Mouse (Mus musculus) midbrain, embryonic 11.5 days (tissue): ENCODE results near the gene Gbp7. TPM values are rescaled to one million over a fixed set of nuclear protein-coding genes. Genes with fewer than 3 reads are reported as not detected.

ENCODE experiments used
- ATAC-seq: fragments of 200-750 bp; cut with Nextera tagmentation; 2 replicates; pipeline ENCODE4 v1.8.0; 2017; ENCODE audit warnings: moderate TSS enrichment, moderate library complexity; ENCODE audit not compliant: low FRiP score
- DNase-seq: peaks from one replicate; pipeline ENCODE4 v3.0.0; 2015; ENCODE audit warnings: low spot score; ENCODE audit errors: missing footprints
- H3K27ac ChIP-seq: fragments of 300-500 bp; sonication (generic); 2 replicates; pipeline ENCODE4 v1.5.1; 2014; ENCODE audit warnings: low read depth, low read length
- H3K27me3 ChIP-seq: fragments of 300-500 bp; sonication (generic); 2 replicates; pipeline ENCODE4 v1.6.1; 2014; ENCODE audit warnings: mild to moderate bottlenecking, low read length, moderate library complexity, mixed read lengths; ENCODE audit not compliant: control insufficient read depth, insufficient read depth
- H3K36me3 ChIP-seq: fragments of 300-500 bp; sonication (generic); 2 replicates; pipeline ENCODE4 v1.6.1; 2014; ENCODE audit warnings: mild to moderate bottlenecking, low read length, moderate library complexity, mixed read lengths; ENCODE audit not compliant: control insufficient read depth, insufficient read depth
- H3K4me1 ChIP-seq: fragments of 300-500 bp; sonication (generic); 2 replicates; pipeline ENCODE4 v1.6.1; 2014; ENCODE audit warnings: low read length; ENCODE audit not compliant: control insufficient read depth, insufficient read depth
- H3K4me2 ChIP-seq: fragments of 300-500 bp; sonication (generic); 2 replicates; pipeline ENCODE4 v1.6.1; 2014; ENCODE audit warnings: mild to moderate bottlenecking, moderate library complexity
- H3K4me3 ChIP-seq: fragments of 300-500 bp; sonication (generic); 2 replicates; pipeline ENCODE4 v1.5.1; 2014; ENCODE audit warnings: low read depth, low read length
- H3K9ac ChIP-seq: fragments of 300-500 bp; sonication (generic); 2 replicates; pipeline ENCODE4 v1.6.1; 2014; ENCODE audit warnings: low read length
- H3K9me3 ChIP-seq: fragments of 300-500 bp; sonication (generic); 2 replicates; pipeline ENCODE4 v1.6.1; 2016; ENCODE audit warnings: low read length; ENCODE audit not compliant: control insufficient read depth
- WGBS: fragments of 180-500 bp; shearing (Covaris S2); extraction: QIAGEN DNeasy Blood & Tissue Kit; methylation state at CpG from one replicate; pipeline ENCODE4 v1.1.7; 2014; 5-methylcytosine and 5-hydroxymethylcytosine counted together
- polyA plus RNA-seq: library from polyadenylated mRNA; unstranded; fragments of >200 nt; fragmentation: Nextera tagmentation; extraction: Ambion mirVana; gene quantifications from 2 replicates; pipeline ENCODE4 v1.2.1, GENCODE M21; 2014

Gene Gbp7
- polyA plus RNA-seq, 1 experiment from 2014 or later: 1.7 TPM

DNA sequence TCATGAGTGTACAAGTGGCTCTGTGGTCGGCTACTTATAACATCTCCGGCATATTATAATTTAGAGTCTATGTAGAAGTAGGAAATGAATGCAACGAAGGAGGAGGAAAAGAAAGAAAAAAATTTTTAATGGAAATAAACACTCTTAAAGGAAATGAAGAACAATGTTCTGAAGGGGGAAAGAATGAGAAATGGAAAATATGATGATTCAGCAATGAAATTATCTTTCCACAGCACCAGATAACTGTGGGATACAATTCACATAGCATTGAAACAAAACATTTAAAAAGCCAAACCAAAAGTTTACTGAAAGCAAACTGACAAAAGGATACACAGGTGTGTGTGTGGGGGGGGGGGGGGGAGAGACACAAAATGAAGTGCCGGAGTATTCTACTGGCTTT is 52.9 kb downstream of the Gbp7 start:
- Histone ChIP-seq H3K27ac (no peak overlapping the region), H3K4me2 (no peak overlapping the region), H3K9ac (no peak overlapping the region), H3K4me1 (no peaks in the 10 kb centered on the region), H3K4me3 (no peak overlapping the region), H3K27me3 (no peaks in the 10 kb centered on the region), H3K9me3 (no peaks in the 10 kb centered on the region), H3K36me3 (no peaks in the 10 kb centered on the region)
- 90% methylated on average over 4 of the region's 4 CpGs for WGBS
- no peak for ATAC-seq
- no peak for DNase-seq

DNA sequence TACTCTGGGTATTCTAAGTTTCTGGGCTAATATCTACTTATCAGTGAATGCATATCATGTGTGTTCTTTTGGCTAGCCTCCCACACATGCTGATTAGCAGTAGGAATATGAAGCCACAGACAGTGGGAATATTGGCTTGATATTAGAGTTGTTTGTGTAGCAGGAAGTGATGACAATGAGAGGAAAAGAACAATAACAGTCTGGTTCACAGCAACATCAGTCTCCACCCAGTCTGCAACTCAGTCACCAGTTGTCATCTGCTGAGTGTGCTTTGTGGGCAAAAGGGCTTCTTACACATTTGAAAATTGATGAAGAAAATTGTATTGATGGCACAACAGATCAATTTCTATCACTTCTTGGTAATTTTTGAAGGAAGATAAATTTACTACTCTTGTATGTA is 57.2 kb downstream of the Gbp7 start:
- Histone ChIP-seq H3K36me3 (no peaks in the 10 kb centered on the region), H3K27ac (no peak overlapping the region), H3K4me1 (no peaks in the 10 kb centered on the region), H3K4me2 (no peak overlapping the region), H3K27me3 (no peaks in the 10 kb centered on the region), H3K4me3 (no peak overlapping the region), H3K9me3 (no peaks in the 10 kb centered on the region), H3K9ac (no peak overlapping the region)
- DNase-seq: no peak
- ATAC-seq: no peak

DNA sequence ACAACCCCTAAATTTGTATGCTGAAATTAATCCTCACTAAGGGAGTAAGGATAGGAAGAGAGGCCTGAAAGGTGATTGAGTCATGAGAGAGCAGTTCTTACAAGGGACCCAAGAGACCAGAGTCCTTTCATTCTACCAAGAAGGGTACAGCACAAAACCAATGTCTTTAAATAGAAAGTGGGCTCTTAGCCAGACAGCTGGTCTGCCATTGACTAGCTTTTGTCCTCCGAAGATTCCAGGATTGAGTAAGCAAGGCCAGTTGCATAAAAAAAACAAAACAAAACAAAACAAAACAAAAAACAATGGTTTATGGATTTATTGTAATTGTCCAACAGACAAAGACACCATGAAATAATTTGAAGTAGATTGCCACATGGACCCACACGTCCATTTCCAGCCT is 58.7 kb downstream of the Gbp7 start:
- H3K4me3 ChIP-seq: no peak overlapping the region
- no peak overlapping the region for H3K27ac ChIP-seq
- H3K9ac ChIP-seq: no peak overlapping the region
- no peaks in the 10 kb centered on the region for H3K36me3 ChIP-seq
- no peaks in the 10 kb centered on the region for H3K9me3 ChIP-seq
- DNase-seq (no peak), ATAC-seq (no peak)
- no peaks in the 10 kb centered on the region for H3K27me3 ChIP-seq
- H3K4me1 ChIP-seq: no peaks in the 10 kb centered on the region
- WGBS: 88% methylated on average over 2 of the region's 2 CpGs
- no peak overlapping the region for H3K4me2 ChIP-seq

DNA sequence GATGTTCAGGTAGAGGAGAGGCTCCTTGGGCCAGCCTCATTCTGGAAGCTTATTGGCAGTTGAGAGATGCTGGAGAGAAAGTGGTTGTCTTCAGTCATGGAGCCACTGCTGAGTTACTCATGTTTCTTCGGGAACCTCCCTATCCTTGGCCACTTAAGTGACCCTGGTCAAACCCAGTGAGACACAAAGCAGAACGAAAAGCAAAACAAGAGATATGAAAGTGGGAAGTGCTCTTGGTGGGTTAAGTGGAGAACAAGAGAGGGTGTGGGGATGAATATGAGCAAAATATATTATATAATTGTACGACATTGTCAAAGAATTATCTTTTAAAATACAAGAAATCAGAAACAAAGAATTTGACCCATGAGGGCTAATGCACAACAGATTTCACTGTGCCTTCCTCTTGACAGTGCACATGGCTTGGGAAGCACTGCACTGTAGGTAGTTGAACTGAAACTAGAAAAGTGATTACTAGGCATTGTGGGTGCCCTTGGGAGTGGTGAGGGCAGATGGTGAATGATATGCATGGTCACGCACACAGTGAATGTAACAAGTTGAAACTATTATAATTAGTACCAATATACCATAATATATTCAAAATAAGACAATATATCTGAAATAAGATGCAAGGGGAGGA is 60.4 kb downstream of the Gbp7 start:
- 86% methylated on average over 4 of the region's 4 CpGs for WGBS
- Histone ChIP-seq H3K27ac (no peak overlapping the region), H3K36me3 (no peaks in the 10 kb centered on the region), H3K9me3 (no peaks in the 10 kb centered on the region), H3K4me1 (no peaks in the 10 kb centered on the region), H3K4me3 (no peak overlapping the region), H3K4me2 (no peak overlapping the region), H3K9ac (no peak overlapping the region), H3K27me3 (no peaks in the 10 kb centered on the region)
- ATAC-seq: no peak
- no peak for DNase-seq

DNA sequence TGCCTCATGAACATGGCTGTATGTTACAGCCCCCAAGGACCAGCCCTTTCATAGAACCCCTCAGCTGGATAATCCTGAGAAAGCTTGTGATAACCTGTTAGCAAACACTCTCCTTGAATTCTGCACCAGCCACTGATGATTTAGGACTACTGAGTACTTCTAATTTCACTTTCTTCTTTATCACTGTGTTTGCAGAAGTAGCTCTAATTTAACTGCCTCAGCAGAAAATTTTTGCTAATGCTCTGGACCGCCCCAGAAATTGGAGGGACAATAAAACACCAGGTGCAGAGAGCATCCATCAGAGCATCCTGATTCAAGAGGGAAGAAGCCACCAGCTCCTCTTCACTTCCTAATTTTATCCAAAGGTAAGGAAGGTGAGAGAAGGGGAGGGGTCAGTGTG is 64.4 kb downstream of the Gbp7 start, which contains the start of gene Gbp2b:
Gbp2b (plus strand) TSS at position 301 of the 400 bp plus-strand sequence.
- no peaks in the 10 kb centered on the region for H3K9me3 ChIP-seq
- no peak for DNase-seq
- H3K4me3 ChIP-seq: no peak within 1 kb of the TSS
- WGBS: 84% methylated on average over 1 of the region's 1 CpGs
- no peak for ATAC-seq
- H3K4me2 ChIP-seq: no peak within 1 kb of the TSS
- H3K36me3 ChIP-seq: no peaks in the 10 kb centered on the region
- H3K27ac ChIP-seq: no peak within 1 kb of the TSS
- no peaks in the 10 kb centered on the region for H3K4me1 ChIP-seq
- no peak within 1 kb of the TSS for H3K9ac ChIP-seq
- H3K27me3 ChIP-seq: no peaks in the 10 kb centered on the region

DNA sequence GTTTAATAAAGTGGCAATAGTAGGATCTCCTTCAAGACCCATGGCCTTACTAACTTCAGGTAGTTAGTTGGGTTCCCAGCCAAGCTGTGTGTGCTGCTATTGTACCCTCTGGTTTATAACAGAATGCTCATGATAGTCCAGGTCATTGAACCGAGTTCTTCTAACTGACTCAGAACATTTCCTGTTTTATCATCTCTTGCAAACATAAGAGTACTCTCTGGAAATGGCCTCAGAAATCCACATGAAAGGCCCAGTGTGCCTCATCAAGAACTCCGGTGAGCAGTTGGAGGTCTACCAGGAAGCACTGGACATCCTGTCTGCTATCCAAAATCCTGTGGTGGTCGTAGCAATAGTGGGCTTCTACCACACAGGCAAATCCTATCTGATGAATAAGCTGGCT is 67.8 kb downstream of the Gbp7 start:
- H3K9ac ChIP-seq: no peak overlapping the region
- no peak for DNase-seq
- no peak overlapping the region for H3K4me3 ChIP-seq
- H3K4me2 ChIP-seq: no peak overlapping the region
- no peaks in the 10 kb centered on the region for H3K27me3 ChIP-seq
- H3K4me1 ChIP-seq: no peaks in the 10 kb centered on the region
- no peak for ATAC-seq
- H3K9me3 ChIP-seq: no peaks in the 10 kb centered on the region
- WGBS: 85% methylated on average over 3 of the region's 3 CpGs
- no peaks in the 10 kb centered on the region for H3K36me3 ChIP-seq
- H3K27ac ChIP-seq: no peak overlapping the region

Other genes with a start within 250 kb of the Gbp7 start
- 17.5 and 20.3 TPM in 2 replicates for gene Pdlim5, start 134.6 kb upstream of the Gbp7 start, polyA plus RNA-seq
- not detected in 2 replicates for gene Gbp5, start 36.4 kb upstream of the Gbp7 start, polyA plus RNA-seq
- 0.46 and 0.65 TPM in 2 replicates for gene Gbp3, start 29.7 kb downstream of the Gbp7 start, polyA plus RNA-seq
- not detected in 2 replicates for gene Gbp2b, start 64.5 kb downstream of the Gbp7 start, polyA plus RNA-seq
- not detected in 2 replicates for gene Gbp2, start 90.3 kb downstream of the Gbp7 start, polyA plus RNA-seq
- 8.6 and 9.9 TPM in 2 replicates for gene Kyat3, start 170.7 kb downstream of the Gbp7 start, polyA plus RNA-seq
- gene Gtf2b, start 234.7 kb downstream of the Gbp7 start, polyA plus RNA-seq: 100 and 105 TPM in 2 replicates